Mouse (Mus musculus) bone marrow macrophage, adult 2 months (primary cell): ENCODE results near the gene Pnpla2.

Experiments
- CTCF ChIP-seq: IDR thresholded peaks from 2 replicates; pipeline ENCODE4 v1.5.1; 2012; ENCODE audit warnings: low read depth, mild to moderate bottlenecking, low read length, moderate library complexity
- POLR2A ChIP-seq: IDR thresholded peaks from 2 replicates; pipeline ENCODE4 v1.6.1; 2012; ENCODE audit warnings: mild to moderate bottlenecking, low read depth, low read length, borderline replicate concordance

DNA sequence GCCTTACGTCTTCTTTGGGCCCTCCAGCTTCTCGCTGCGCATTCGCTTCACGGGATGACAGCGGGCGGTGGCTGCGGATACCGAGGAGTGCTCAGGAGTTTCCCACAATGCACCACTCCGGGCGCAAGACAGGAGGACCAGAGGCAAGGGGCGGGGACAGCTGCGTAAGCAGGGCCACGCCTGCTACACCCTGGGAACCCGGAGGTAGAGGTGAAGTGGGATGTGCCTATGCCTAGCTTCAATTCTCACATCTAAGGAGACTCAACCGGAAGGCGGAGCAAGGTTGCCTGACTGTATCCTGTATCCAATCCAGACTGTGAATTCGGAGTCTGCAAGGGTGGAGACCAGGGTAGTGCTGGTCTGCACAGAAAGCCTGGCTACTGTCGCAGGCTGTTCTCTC lies 25.7 kb upstream of the Pnpla2 start, which contains the start of gene Cend1:
- TF ChIP-seq CTCF (no peak), POLR2A (no peak)
